ENCODE assay signal across 8 mouse cellular contexts in the genomic region with DNA sequence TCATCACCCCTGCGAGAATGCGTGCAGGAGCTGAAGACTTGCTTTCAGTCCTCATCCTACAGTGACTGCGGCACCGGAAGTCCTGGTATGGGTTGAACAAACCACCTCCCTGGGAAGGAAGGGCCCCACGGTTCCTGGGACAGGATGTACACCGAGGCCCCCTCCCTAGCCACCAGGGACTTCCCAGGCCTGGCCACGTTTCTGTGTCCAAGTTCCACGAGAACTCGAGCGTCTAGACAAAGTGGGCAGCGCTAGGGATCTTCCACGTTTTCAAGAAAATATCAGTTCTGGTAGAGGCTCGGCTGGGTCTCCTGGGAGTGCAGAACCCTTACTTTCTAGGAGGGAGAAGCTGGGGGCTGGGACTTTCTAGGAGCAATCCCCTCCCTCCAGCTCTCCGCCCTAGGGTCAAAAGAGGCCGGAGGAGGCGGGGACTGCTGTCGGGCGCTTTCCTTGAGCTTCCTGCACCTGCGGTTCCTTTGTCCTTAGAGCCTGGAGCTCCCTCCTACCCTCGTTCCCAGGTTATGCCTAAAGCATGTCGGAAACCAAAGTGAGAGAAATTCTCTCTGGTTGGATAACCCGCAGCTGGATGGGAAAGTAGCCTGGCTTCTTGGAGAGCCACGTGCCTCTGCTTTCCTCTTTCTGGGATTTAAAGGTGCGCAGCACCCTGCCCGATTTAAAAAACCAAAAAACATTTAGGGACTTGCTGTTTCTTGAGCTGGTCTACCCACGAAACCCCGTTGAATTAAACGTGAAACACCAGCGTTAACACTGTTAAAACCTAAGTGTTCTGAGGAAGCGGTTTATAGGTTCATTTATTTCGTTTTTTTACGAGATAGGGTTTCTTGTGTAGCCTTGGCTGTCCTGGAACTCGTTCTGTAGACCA. TPM values are rescaled to one million over a fixed set of nuclear protein-coding genes. Genes with fewer than 3 reads are reported as not detected.
DNase-seq lines count a peak whose midpoint lies in the region; ATAC-seq and TF ChIP-seq lines count a peak whose summit lies in the region.

No protein-coding gene starts in this region.

- no peak for TF ChIP-seq CTCF in midbrain, postnatal 0 days (IDR thresholded peaks at IDR 0.05)

- no peak for ATAC-seq in forebrain, embryonic 12.5 days (ENCODE audit: low FRiP score)
- no peak for ATAC-seq in hindbrain, embryonic 11.5 days (ENCODE audit: low FRiP score)
- ATAC-seq in limb, embryonic 15.5 days (ENCODE audit: insufficient number of reproducible peaks, low FRiP score, low TSS enrichment, low read depth), result no peak
- ATAC-seq in midbrain, postnatal 0 days (ENCODE audit: low FRiP score), result no peak
- ATAC-seq in cerebellum, adult (ENCODE audit: insufficient number of reproducible peaks, low FRiP score, low TSS enrichment), result no peak

- peak overlapping the region; percentile 82 for H3K4me2 ChIP-seq in forebrain, embryonic 12.5 days
- H3K4me2 ChIP-seq in hindbrain, embryonic 11.5 days (replicated peaks; ENCODE audit: low read depth, low read length), result peak overlapping the region; percentile 97
- H3K4me2 ChIP-seq in limb, embryonic 15.5 days, result peak overlapping the region; percentile 72
- peak overlapping the region; percentile 73 for H3K4me2 ChIP-seq in midbrain, postnatal 0 days (ENCODE audit: low read depth, low read length, poor library complexity, severe bottlenecking)

- peak overlapping the region; percentile 74 for H3K27ac ChIP-seq in forebrain, embryonic 12.5 days
- H3K27ac ChIP-seq in hindbrain, embryonic 11.5 days (ENCODE audit: low read depth, low read length), result peak overlapping the region; percentile 79
- peak overlapping the region; percentile 96 for H3K27ac ChIP-seq in limb, embryonic 15.5 days
- 0 out of 2 replicates have a peak overlapping the region, but pooled peaks have one; percentile 18 for H3K27ac ChIP-seq in midbrain, postnatal 0 days (ENCODE audit: low read depth, low read length)

- peaks cover 65% of the 10 kb centered on the region for H3K4me1 ChIP-seq in forebrain, embryonic 12.5 days
- peaks cover 14% of the 10 kb centered on the region for H3K4me1 ChIP-seq in hindbrain, embryonic 11.5 days (replicated peaks; ENCODE audit: control insufficient read depth, insufficient read depth, low read length)
- peaks cover 56% of the 10 kb centered on the region for H3K4me1 ChIP-seq in limb, embryonic 15.5 days
- H3K4me1 ChIP-seq in midbrain, postnatal 0 days (ENCODE audit: insufficient read depth, low read length), result peaks cover 11% of the 10 kb centered on the region; the same call in 1 of the 2 replicates

- DNase-seq in urinary bladder, adult 18-20 months (ENCODE audit: low spot score in 2 of 2), result peak; percentile 63 to 73
- DNase-seq in urinary bladder, postnatal 10 days (ENCODE audit: low spot score), result no peak
- DNase-seq in hindbrain, embryonic 11.5 days (ENCODE audit: low spot score), result peak; percentile 78
- DNase-seq in midbrain, postnatal 0 days (ENCODE audit: low spot score), result peak; percentile 8
- peak; percentile 73 for DNase-seq in testis, postnatal 10 days (ENCODE audit: low spot score)

- H3K4me3 ChIP-seq in forebrain, embryonic 12.5 days (replicated peaks), result peak overlapping the region; percentile 53
- peak overlapping the region; percentile 85 for H3K4me3 ChIP-seq in hindbrain, embryonic 11.5 days (ENCODE audit: low read depth, low read length)
- peak overlapping the region; percentile 88 for H3K4me3 ChIP-seq in limb, embryonic 15.5 days
- peak overlapping the region; percentile 52 for H3K4me3 ChIP-seq in midbrain, postnatal 0 days (ENCODE audit: low read depth, low read length)

- WGBS in forebrain, embryonic 12.5 days, result 2% methylated on average over 33 of the region's 33 CpGs
- 1% methylated on average over 32 of the region's 33 CpGs for WGBS in hindbrain, embryonic 11.5 days
- 3% methylated on average over 33 of the region's 33 CpGs for WGBS in limb, embryonic 15.5 days
- 9% methylated on average over 33 of the region's 33 CpGs for WGBS in midbrain, postnatal 0 days

- H3K9ac ChIP-seq in forebrain, embryonic 12.5 days, result peak overlapping the region; percentile 72
- peak overlapping the region; percentile 89 for H3K9ac ChIP-seq in hindbrain, embryonic 11.5 days (ENCODE audit: low read depth, low read length)
- peak overlapping the region; percentile 87 for H3K9ac ChIP-seq in limb, embryonic 15.5 days
- no peak overlapping the region for H3K9ac ChIP-seq in midbrain, postnatal 0 days (replicated peaks; ENCODE audit: low read length, poor library complexity, severe bottlenecking)

- H3K36me3 ChIP-seq in forebrain, embryonic 12.5 days (replicated peaks), result no peaks in the 10 kb centered on the region
- H3K36me3 ChIP-seq in hindbrain, embryonic 11.5 days (ENCODE audit: control insufficient read depth, insufficient read depth, low read length), result no peaks in the 10 kb centered on the region
- H3K36me3 ChIP-seq in limb, embryonic 15.5 days, result no peaks in the 10 kb centered on the region
- no peaks in the 10 kb centered on the region for H3K36me3 ChIP-seq in midbrain, postnatal 0 days (ENCODE audit: insufficient read depth, low read length)

- no peaks in the 10 kb centered on the region for H3K9me3 ChIP-seq in forebrain, embryonic 12.5 days
- H3K9me3 ChIP-seq in hindbrain, embryonic 11.5 days (ENCODE audit: control insufficient read depth, low read length), result no peaks in the 10 kb centered on the region
- no peaks in the 10 kb centered on the region for H3K9me3 ChIP-seq in limb, embryonic 15.5 days
- no peaks in the 10 kb centered on the region for H3K9me3 ChIP-seq in midbrain, postnatal 0 days (ENCODE audit: low read length)

- 0 out of 2 replicates have a peak, but pooled peaks cover 5% of the 10 kb centered on the region for H3K27me3 ChIP-seq in forebrain, embryonic 12.5 days
- H3K27me3 ChIP-seq in hindbrain, embryonic 11.5 days (ENCODE audit: control insufficient read depth, insufficient read depth, low read length), result no peaks in the 10 kb centered on the region
- H3K27me3 ChIP-seq in limb, embryonic 15.5 days, result no peaks in the 10 kb centered on the region
- H3K27me3 ChIP-seq in midbrain, postnatal 0 days (ENCODE audit: insufficient read depth, low read length), result peaks cover 9% of the 10 kb centered on the region; the same call in 1 of the 2 replicates

RNA-seq across cellular contexts. Expression of a gene that starts 2.5 kb away (rescaled TPM):
- 53.7 and 62.2 TPM in 2 replicates for polyA plus RNA-seq in forebrain, embryonic 12.5 days (2016; fragmentation: Nextera tagmentation; extraction: Ambion mirVana)
- 60.5 and 61.5 TPM in 2 replicates for polyA plus RNA-seq in hindbrain, embryonic 11.5 days (2014; fragmentation: Nextera tagmentation; extraction: Ambion mirVana)
- 80.6 and 81.7 TPM in 2 replicates for polyA plus RNA-seq in limb, embryonic 15.5 days (2015; fragmentation: Nextera tagmentation; extraction: Ambion mirVana)
- 3.9 and 4.3 TPM in 2 replicates for total RNA-seq in midbrain, postnatal 0 days (2014; rRNA removed)
- 12.8 and 14.7 TPM in 2 replicates for polyA plus RNA-seq in midbrain, postnatal 0 days (2015; fragmentation: Nextera tagmentation; extraction: Ambion mirVana)

RNA-seq across cellular contexts. Expression of a gene that starts 25.9 kb away (rescaled TPM):
- 55.4 and 59.6 TPM in 2 replicates for polyA plus RNA-seq in forebrain, embryonic 12.5 days (2016; fragmentation: Nextera tagmentation; extraction: Ambion mirVana)
- polyA plus RNA-seq in hindbrain, embryonic 11.5 days (2014; fragmentation: Nextera tagmentation; extraction: Ambion mirVana), result 47.9 and 51.1 TPM in 2 replicates
- polyA plus RNA-seq in limb, embryonic 15.5 days (2015; fragmentation: Nextera tagmentation; extraction: Ambion mirVana), result 63.3 and 64.5 TPM in 2 replicates
- 88.5 and 99.5 TPM in 2 replicates for total RNA-seq in midbrain, postnatal 0 days (2014; rRNA removed)
- polyA plus RNA-seq in midbrain, postnatal 0 days (2015; fragmentation: Nextera tagmentation; extraction: Ambion mirVana), result 74.2 and 75.0 TPM in 2 replicates

RNA-seq across cellular contexts. Expression of a gene that starts 27.5 kb away (rescaled TPM):
- 22.8 and 26.6 TPM in 2 replicates for polyA plus RNA-seq in forebrain, embryonic 12.5 days (2016; fragmentation: Nextera tagmentation; extraction: Ambion mirVana)
- 19.7 and 20.5 TPM in 2 replicates for polyA plus RNA-seq in hindbrain, embryonic 11.5 days (2014; fragmentation: Nextera tagmentation; extraction: Ambion mirVana)
- 13.5 and 13.8 TPM in 2 replicates for polyA plus RNA-seq in limb, embryonic 15.5 days (2015; fragmentation: Nextera tagmentation; extraction: Ambion mirVana)
- 87.2 and 102 TPM in 2 replicates for total RNA-seq in midbrain, postnatal 0 days (2014; rRNA removed)
- 13.7 and 13.8 TPM in 2 replicates for polyA plus RNA-seq in midbrain, postnatal 0 days (2015; fragmentation: Nextera tagmentation; extraction: Ambion mirVana)

RNA-seq across cellular contexts. Expression of a gene that starts 41.1 kb away (rescaled TPM):
- 3.1 and 3.9 TPM in 2 replicates for polyA plus RNA-seq in forebrain, embryonic 12.5 days (2016; fragmentation: Nextera tagmentation; extraction: Ambion mirVana)
- 5.3 and 5.4 TPM in 2 replicates for polyA plus RNA-seq in hindbrain, embryonic 11.5 days (2014; fragmentation: Nextera tagmentation; extraction: Ambion mirVana)
- polyA plus RNA-seq in limb, embryonic 15.5 days (2015; fragmentation: Nextera tagmentation; extraction: Ambion mirVana), result 5.6 and 6.0 TPM in 2 replicates
- 4.6 and 4.8 TPM in 2 replicates for total RNA-seq in midbrain, postnatal 0 days (2014; rRNA removed)
- polyA plus RNA-seq in midbrain, postnatal 0 days (2015; fragmentation: Nextera tagmentation; extraction: Ambion mirVana), result 2.0 and 2.8 TPM in 2 replicates

Comparison
In these comparisons a context has a peak if more than half of its experiments do, and no peak if none do; other contexts are left out.
1. H3K27ac ChIP-seq: peak in every context shown above with its lines; median percentile 96 in limb, embryonic 15.5 days; 79 in hindbrain, embryonic 11.5 days; 74 in forebrain, embryonic 12.5 days; 18 in midbrain, postnatal 0 days.